Mouse (Mus musculus): Measurements from ENCODE around the gene Rfx1. TPM values are rescaled to one million over a fixed set of nuclear protein-coding genes. Genes with fewer than 3 reads are reported as not detected.
A peak's percentile ranks its signal among the peaks of the same experiment; 100 is the strongest.

The Rfx1 gene
- total and polyA plus RNA-seq, 2 experiments from 2014 or later, result 6.0 to 29.0 TPM

DNA sequence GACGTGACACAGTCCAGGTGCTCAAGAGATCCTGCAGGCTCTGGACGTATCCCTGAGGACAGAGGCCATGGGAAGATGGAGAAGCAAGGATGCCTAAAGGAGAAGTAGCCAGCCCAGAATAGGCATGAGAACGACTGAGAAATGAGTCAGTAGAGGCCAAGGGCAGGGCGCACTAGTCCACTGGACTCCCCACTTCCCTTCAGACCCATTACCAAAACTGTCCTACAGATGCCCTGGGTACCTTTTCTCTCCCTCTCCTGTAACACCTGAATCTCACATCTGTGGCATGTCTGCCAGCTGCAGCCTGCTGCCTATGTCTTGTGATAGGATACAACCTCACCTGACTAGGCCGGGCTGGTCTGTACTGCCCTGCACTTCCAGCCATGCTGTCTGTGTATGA is 3.6 kb downstream of the Rfx1 start:
- Histone ChIP-seq H3K4me3 (ENCODE audit: low read length) (no peak overlapping the region), H3K9ac (replicated peaks; ENCODE audit: low read length) (no peak overlapping the region), H3K9me3 (ENCODE audit: low read length) (no peaks in the 10 kb centered on the region), H3K36me3 (ENCODE audit: insufficient read depth, low read length) (0 out of 2 replicates have a peak, but pooled peaks cover 10% of the 10 kb centered on the region), H3K4me1 (ENCODE audit: insufficient read depth, low read length) (peaks cover 33% of the 10 kb centered on the region), H3K4me2 (ENCODE audit: low read depth, low read length) (no peak overlapping the region), H3K27me3 (ENCODE audit: insufficient read depth, low read length) (no peaks in the 10 kb centered on the region), H3K27ac (peak overlapping the region; percentile 65)
- no peak for DNase-seq (ENCODE audit: low spot score)
- ATAC-seq, result no peak
- WGBS, result 81% methylated on average over 5 of the region's 5 CpGs
- no peak for TF ChIP-seq CTCF (IDR thresholded peaks at IDR 0.05; ENCODE audit: low read depth)

DNA sequence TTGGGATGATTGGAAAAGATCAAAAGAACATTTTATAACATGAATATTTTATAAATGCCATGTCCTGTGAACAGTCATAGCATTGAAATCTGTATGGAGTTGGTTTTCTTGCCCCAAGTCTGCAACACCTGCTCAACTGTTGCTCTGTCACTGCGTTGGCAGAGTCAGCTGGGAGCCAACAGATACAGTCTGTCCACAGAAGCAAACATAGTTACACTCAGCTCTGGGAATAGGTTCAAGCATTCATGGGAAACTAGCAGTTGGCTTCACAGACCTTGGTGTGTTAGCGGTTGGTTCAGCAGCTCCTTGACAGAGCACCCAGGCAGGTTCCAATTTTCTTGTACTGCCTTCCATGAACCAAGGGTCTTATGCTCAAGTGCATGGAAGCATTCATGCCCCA is 4.0 kb downstream of the Rfx1 start:
- H3K9me3 ChIP-seq (ENCODE audit: low read length), result no peaks in the 10 kb centered on the region
- no peak overlapping the region for H3K4me2 ChIP-seq (ENCODE audit: low read depth, low read length)
- H3K9ac ChIP-seq (replicated peaks; ENCODE audit: low read length), result no peak overlapping the region
- no peak for ATAC-seq
- H3K4me3 ChIP-seq (ENCODE audit: low read length), result no peak overlapping the region
- WGBS, result 53% methylated on average over 2 of the region's 2 CpGs
- peak overlapping the region; percentile 65; the same call in 1 of the 2 replicates for H3K27ac ChIP-seq
- peaks cover 33% of the 10 kb centered on the region for H3K4me1 ChIP-seq (ENCODE audit: insufficient read depth, low read length)
- no peak for TF ChIP-seq CTCF (IDR thresholded peaks at IDR 0.05; ENCODE audit: low read depth)
- DNase-seq (ENCODE audit: low spot score), result peak; percentile 26
- no peaks in the 10 kb centered on the region for H3K27me3 ChIP-seq (ENCODE audit: insufficient read depth, low read length)
- 0 out of 2 replicates have a peak, but pooled peaks cover 13% of the 10 kb centered on the region for H3K36me3 ChIP-seq (ENCODE audit: insufficient read depth, low read length)

DNA sequence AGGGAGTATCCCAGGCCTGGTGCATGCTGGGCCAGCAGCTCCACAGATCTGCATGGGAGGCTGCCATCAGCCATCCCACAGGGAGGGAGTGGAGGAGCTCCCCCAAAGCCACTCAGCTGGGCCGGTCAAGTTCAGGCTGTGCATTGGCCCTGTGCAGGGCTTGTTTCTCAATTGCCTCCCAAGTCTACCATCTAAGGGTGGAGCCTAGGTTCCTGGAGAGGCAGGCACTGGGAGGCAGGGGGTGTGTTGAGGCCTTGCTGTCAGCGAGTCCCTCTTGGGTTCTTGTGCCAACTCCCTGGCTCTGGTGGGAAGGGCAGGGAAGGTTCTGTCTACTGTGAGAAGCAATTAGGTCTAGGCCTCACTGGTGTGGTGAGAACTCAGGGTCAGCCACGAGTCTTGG is 5.3 kb downstream of the Rfx1 start:
- no peak for TF ChIP-seq CTCF (IDR thresholded peaks at IDR 0.05; ENCODE audit: low read depth)
- peaks cover 33% of the 10 kb centered on the region for H3K4me1 ChIP-seq (ENCODE audit: insufficient read depth, low read length)
- no peaks in the 10 kb centered on the region for H3K27me3 ChIP-seq (ENCODE audit: insufficient read depth, low read length)
- no peak overlapping the region for H3K27ac ChIP-seq
- H3K9ac ChIP-seq (replicated peaks; ENCODE audit: low read length), result no peak overlapping the region
- WGBS, result 60% methylated on average over 3 of the region's 3 CpGs
- no peaks in the 10 kb centered on the region for H3K9me3 ChIP-seq (ENCODE audit: low read length)
- ATAC-seq (no peak), DNase-seq (ENCODE audit: low spot score) (no peak)
- H3K4me3 ChIP-seq (ENCODE audit: low read length), result no peak overlapping the region
- no peak overlapping the region for H3K4me2 ChIP-seq (ENCODE audit: low read depth, low read length)
- H3K36me3 ChIP-seq (ENCODE audit: insufficient read depth, low read length), result peaks cover 13% of the 10 kb centered on the region; the same call in 1 of the 2 replicates

DNA sequence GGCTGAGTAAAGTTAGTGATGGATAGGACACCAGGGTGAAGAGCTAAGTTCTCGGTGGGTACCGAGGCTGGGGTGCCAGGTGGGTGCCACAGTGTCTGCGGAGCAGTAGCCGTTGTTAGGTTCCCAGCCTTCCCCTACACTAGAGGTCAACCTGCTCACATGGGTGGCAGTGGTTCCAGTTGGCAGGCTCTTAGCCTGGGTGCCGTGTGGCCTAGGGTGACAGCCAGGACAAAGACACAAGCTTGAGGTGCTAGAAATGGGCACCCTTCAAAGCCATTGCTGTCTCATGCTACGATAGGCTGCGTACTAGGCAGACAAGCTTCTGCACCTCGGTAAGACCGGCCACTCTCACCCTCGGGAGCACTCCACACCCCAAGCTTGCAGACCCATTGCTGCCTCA is 5.7 kb downstream of the Rfx1 start:
- Histone ChIP-seq H3K4me2 (ENCODE audit: low read depth, low read length) (no peak overlapping the region), H3K27ac (0 out of 2 replicates have a peak overlapping the region, but pooled peaks have one; percentile 8), H3K9me3 (ENCODE audit: low read length) (no peaks in the 10 kb centered on the region), H3K36me3 (ENCODE audit: insufficient read depth, low read length) (peaks cover 13% of the 10 kb centered on the region; the same call in 1 of the 2 replicates), H3K4me1 (ENCODE audit: insufficient read depth, low read length) (peaks cover 33% of the 10 kb centered on the region), H3K4me3 (ENCODE audit: low read length) (no peak overlapping the region), H3K27me3 (ENCODE audit: insufficient read depth, low read length) (no peaks in the 10 kb centered on the region), H3K9ac (replicated peaks; ENCODE audit: low read length) (no peak overlapping the region)
- DNase-seq (ENCODE audit: low spot score), result no peak
- no peak for TF ChIP-seq CTCF (IDR thresholded peaks at IDR 0.05; ENCODE audit: low read depth)
- ATAC-seq, result no peak
- 87% methylated on average over 10 of the region's 10 CpGs for WGBS

DNA sequence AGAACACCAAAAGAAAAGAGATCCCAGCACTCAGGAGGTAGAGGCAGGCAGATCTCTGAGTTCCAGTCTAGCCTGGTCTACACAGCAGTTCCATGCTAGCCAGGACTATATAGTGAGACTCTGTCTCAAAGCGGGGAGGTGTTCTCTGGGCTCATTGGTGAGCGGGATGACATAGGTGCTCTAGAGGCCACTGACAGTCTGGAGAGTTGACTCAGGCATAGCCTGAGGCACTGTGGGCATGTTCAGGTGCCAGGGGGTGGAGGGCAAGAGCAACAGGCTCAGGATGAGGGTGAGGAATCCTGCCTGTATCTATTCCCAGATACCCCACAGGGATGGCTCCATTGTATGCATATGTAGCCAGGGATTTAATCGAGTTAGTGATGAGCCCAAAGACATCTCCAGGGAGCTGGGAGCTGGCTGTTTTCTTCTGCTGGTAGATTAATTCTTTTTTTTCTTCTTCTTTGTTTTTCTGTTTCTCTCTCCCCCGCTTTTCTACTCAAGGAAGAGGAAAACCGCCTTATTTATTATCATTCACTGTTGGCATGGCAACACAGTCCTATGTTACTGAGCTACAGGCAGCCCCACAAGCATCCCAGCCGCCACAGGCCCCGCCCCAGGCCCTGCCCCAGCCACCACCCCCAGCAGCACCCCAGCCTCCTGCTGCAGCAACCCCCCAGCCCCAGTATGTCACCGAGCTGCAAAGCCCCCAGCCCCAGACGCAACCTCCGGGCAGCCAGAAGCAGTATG is 6.8 kb downstream of the Rfx1 start:
- Histone ChIP-seq H3K4me1 (ENCODE audit: insufficient read depth, low read length) (peaks cover 23% of the 10 kb centered on the region), H3K4me3 (ENCODE audit: low read length) (no peak overlapping the region), H3K36me3 (ENCODE audit: insufficient read depth, low read length) (peaks cover 13% of the 10 kb centered on the region; the same call in 1 of the 2 replicates), H3K27ac (0 out of 2 replicates have a peak overlapping the region, but pooled peaks have one; percentile 0), H3K9me3 (ENCODE audit: low read length) (no peaks in the 10 kb centered on the region), H3K4me2 (ENCODE audit: low read depth, low read length) (no peak overlapping the region), H3K27me3 (ENCODE audit: insufficient read depth, low read length) (no peaks in the 10 kb centered on the region), H3K9ac (replicated peaks; ENCODE audit: low read length) (no peak overlapping the region)
- DNase-seq (ENCODE audit: low spot score) (peak; percentile 28), ATAC-seq (no peak)
- TF ChIP-seq CTCF (IDR thresholded peaks at IDR 0.05; ENCODE audit: low read depth), result no peak
- 37% methylated on average over 10 of the region's 10 CpGs for WGBS

DNA sequence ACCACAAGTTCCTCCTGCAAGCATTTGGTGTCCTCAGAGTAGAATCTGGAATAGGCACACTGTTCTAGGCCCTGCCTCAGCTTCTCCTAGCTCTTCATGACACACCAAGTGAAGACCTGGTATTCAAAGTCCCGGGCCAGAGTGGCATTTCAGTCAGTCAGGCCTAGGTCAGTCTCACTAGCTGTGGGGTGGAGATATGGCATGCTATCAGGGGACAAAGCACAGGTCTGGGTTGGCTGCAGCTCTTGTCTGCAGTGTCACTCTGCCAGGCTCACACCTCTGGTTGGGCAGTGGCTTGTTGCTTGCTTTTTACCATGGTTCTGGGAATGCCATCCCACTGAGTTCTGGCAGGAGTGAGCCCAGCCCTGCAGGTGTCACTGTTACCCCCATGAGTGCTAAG is 9.8 kb downstream of the Rfx1 start:
- no peak overlapping the region for H3K27ac ChIP-seq
- 0 out of 2 replicates have a peak, but pooled peaks cover 9% of the 10 kb centered on the region for H3K4me1 ChIP-seq (ENCODE audit: insufficient read depth, low read length)
- no peaks in the 10 kb centered on the region for H3K9me3 ChIP-seq (ENCODE audit: low read length)
- no peak overlapping the region for H3K9ac ChIP-seq (replicated peaks; ENCODE audit: low read length)
- H3K4me2 ChIP-seq (ENCODE audit: low read depth, low read length), result no peak overlapping the region
- ATAC-seq (no peak), DNase-seq (ENCODE audit: low spot score) (no peak)
- 96% methylated on average over 1 of the region's 1 CpGs for WGBS
- no peaks in the 10 kb centered on the region for H3K27me3 ChIP-seq (ENCODE audit: insufficient read depth, low read length)
- no peak overlapping the region for H3K4me3 ChIP-seq (ENCODE audit: low read length)
- no peak for TF ChIP-seq CTCF (IDR thresholded peaks at IDR 0.05; ENCODE audit: low read depth)
- peaks cover 19% of the 10 kb centered on the region for H3K36me3 ChIP-seq (ENCODE audit: insufficient read depth, low read length)

DNA sequence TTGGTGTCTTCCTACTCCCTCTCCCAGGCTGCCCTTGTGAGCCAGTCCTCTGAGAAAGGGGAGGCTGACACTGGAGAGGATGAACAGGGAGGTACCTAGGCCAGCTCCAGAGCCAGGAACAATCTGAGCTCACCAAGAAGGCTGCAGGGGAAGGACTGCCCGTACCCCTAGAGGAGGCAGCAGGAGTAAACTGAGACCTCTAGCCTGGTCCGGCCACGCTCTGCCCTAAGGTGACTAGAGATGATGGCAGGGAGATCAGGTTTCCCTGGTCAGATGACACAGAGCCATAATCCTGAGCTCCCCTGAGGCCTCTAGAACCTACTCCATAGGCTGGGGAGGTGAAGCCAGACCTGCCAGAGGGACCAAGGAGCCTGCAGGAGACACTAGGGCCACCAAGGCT is 10.2 kb downstream of the Rfx1 start:
- no peak overlapping the region for H3K4me2 ChIP-seq (ENCODE audit: low read depth, low read length)
- no peak for TF ChIP-seq CTCF (IDR thresholded peaks at IDR 0.05; ENCODE audit: low read depth)
- no peak overlapping the region for H3K27ac ChIP-seq
- H3K27me3 ChIP-seq (ENCODE audit: insufficient read depth, low read length), result no peaks in the 10 kb centered on the region
- H3K36me3 ChIP-seq (ENCODE audit: insufficient read depth, low read length), result peaks cover 20% of the 10 kb centered on the region
- no peak for DNase-seq (ENCODE audit: low spot score)
- ATAC-seq, result no peak
- WGBS, result 91% methylated on average over 3 of the region's 3 CpGs
- H3K9me3 ChIP-seq (ENCODE audit: low read length), result no peaks in the 10 kb centered on the region
- H3K4me1 ChIP-seq (ENCODE audit: insufficient read depth, low read length), result 0 out of 2 replicates have a peak, but pooled peaks cover 7% of the 10 kb centered on the region
- no peak overlapping the region for H3K9ac ChIP-seq (replicated peaks; ENCODE audit: low read length)
- no peak overlapping the region for H3K4me3 ChIP-seq (ENCODE audit: low read length)
